Mouse (Mus musculus): ENCODE data around the gene Gm21970. TPM values are rescaled to one million over a fixed set of nuclear protein-coding genes. Genes with fewer than 3 reads are reported as not detected.

Gene Gm21970
- polyA plus RNA-seq, 1 experiment: not detected

GRCm38 (mm10) chr16:91463400-91463799 lies 71.9 kb downstream of the Gm21970 start:
- Histone ChIP-seq H3K4me3 (no peak overlapping the region), H3K27me3 (ENCODE audit: control insufficient read depth, insufficient read depth, insufficient read length) (no peaks in the 10 kb centered on the region), H3K4me2 (ENCODE audit: low read depth) (no peak overlapping the region), H3K79me2 (ENCODE audit: control insufficient read depth, insufficient read depth) (no peaks in the 10 kb centered on the region), H3ac (ENCODE audit: control insufficient read depth, insufficient read length) (no peak overlapping the region), H3K36me3 (ENCODE audit: control insufficient read depth, insufficient read depth) (no peaks in the 10 kb centered on the region)
- no peak for TF ChIP-seq USF1 (IDR thresholded peaks at IDR 0.05; ENCODE audit: low read depth)
- TF ChIP-seq POLR2A (IDR thresholded peaks at IDR 0.05; ENCODE audit: insufficient read length, low read depth): no peak
- TF ChIP-seq CEBPB (IDR thresholded peaks at IDR 0.05; ENCODE audit: insufficient read depth, poor library complexity, severe bottlenecking): no peak
- no peak for TF ChIP-seq TCF12 (IDR thresholded peaks at IDR 0.05; ENCODE audit: insufficient read depth, poor library complexity, severe bottlenecking)
- no peak for TF ChIP-seq MAX (IDR thresholded peaks at IDR 0.05; ENCODE audit: low read depth)
- TF ChIP-seq SRF (IDR thresholded peaks at IDR 0.05; ENCODE audit: control insufficient read depth, insufficient read length, low read depth): no peak
- TF ChIP-seq REST (IDR thresholded peaks at IDR 0.05; ENCODE audit: insufficient read depth, insufficient read length): no peak
- TF ChIP-seq MYOD1 (IDR thresholded peaks at IDR 0.05; ENCODE audit: control insufficient read depth in 1 of 3, insufficient read length in 2 of 3, low read depth in 2 of 3): no peak

DNA sequence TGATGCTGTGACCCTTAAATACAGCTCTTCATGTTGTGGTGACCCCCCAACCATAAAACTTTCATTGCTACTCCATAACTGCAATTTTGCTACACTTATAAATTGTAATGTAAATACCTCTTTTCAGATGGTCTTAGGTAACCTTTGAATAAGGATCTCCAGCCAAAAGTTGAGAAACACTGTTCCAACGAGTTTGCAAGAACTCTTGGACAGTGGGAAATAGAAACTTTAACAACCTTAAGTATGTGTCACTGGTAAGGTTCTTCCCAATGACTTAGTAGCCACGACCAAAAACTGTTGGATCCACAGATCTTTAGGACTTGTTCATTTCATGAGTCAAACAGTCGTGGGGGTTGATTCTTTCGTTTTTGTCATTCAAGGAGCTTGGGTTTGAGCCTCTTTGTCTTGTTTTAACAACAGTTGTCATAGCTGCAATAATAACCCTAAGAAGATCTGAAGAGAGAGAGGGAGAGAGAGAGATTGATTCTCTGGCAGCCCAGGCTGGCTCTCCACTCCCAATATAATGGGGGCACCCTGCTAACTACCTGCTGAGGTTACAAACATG lies 72.4 kb downstream of the Gm21970 start:
- no peaks in the 10 kb centered on the region for H3K27me3 ChIP-seq (ENCODE audit: control insufficient read depth, insufficient read depth, insufficient read length)
- peak overlapping the region; percentile 62 for H3K4me2 ChIP-seq (ENCODE audit: low read depth)
- H3ac ChIP-seq (ENCODE audit: control insufficient read depth, insufficient read length): no peak overlapping the region
- H3K4me3 ChIP-seq: peak overlapping the region; percentile 35
- TF ChIP-seq POLR2A (IDR thresholded peaks at IDR 0.05; ENCODE audit: insufficient read length, low read depth): no peak
- TF ChIP-seq SRF (IDR thresholded peaks at IDR 0.05; ENCODE audit: control insufficient read depth, insufficient read length, low read depth): no peak
- TF ChIP-seq USF1 (IDR thresholded peaks at IDR 0.05; ENCODE audit: low read depth): no peak
- no peak for TF ChIP-seq POLR2AphosphoS2 (IDR thresholded peaks at IDR 0.05; ENCODE audit: insufficient read length, low read depth)
- no peak for TF ChIP-seq CEBPB (IDR thresholded peaks at IDR 0.05; ENCODE audit: insufficient read depth, poor library complexity, severe bottlenecking)
- TF ChIP-seq TCF12 (IDR thresholded peaks at IDR 0.05; ENCODE audit: insufficient read depth, poor library complexity, severe bottlenecking): no peak
- TF ChIP-seq REST (IDR thresholded peaks at IDR 0.05; ENCODE audit: insufficient read depth, insufficient read length): no peak
- no peak for TF ChIP-seq MAX (IDR thresholded peaks at IDR 0.05; ENCODE audit: low read depth)
- TF ChIP-seq TCF3 (IDR thresholded peaks at IDR 0.05; ENCODE audit: insufficient read length, low read depth): no peak
- no peak for TF ChIP-seq E2F4 (IDR thresholded peaks at IDR 0.05; ENCODE audit: insufficient read depth)
- no peak for TF ChIP-seq MYOG (IDR thresholded peaks at IDR 0.05; ENCODE audit: control insufficient read depth in 1 of 3, insufficient read depth in 1 of 3, insufficient read length in 2 of 3, low read depth in 2 of 3)
- no peaks in the 10 kb centered on the region for H3K36me3 ChIP-seq (ENCODE audit: control insufficient read depth, insufficient read depth)
- no peaks in the 10 kb centered on the region for H3K79me2 ChIP-seq (ENCODE audit: control insufficient read depth, insufficient read depth)

DNA sequence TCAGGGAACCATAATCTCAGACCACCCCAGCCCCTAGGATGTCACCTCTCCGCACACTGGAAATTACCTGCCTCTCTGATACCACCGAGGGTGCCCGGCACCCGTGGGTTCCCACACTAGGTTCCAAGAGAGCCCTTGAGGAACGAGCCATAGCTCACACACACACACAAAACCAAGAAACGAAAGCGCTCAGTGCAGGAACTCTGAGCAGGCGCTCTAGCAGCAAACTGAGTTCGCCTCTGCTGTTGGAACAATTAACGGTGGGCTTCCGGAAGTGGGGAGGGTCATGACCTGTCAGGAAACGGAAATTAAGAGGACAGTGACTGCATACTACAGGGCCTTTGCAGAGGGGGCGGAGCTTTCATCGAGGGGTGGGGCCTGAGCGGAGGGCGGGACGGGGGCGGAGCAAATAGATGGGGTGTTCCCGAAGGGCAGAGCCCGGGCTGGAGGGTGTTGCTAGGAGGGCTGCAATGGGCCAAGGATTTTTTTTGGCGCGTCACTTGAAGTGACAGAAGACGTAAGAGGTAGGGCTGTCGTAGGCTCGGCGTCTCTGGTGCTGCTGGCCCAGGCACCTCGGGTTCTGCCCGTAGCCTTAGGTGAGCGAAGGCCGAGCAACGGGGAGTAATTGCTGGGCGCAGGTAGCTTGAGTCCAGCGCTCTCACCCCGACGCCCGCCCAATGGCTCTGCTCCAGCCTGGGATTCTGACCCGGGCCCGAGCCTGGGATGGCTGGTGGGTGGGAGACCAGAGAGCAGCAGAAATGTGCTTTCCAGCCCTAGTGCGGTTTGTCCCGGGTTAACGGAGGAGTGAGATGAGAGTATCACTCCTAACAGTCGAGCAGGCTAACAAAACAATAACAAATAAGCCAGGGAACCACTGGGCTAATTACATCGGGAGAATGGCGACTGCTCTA lies 73.3 kb downstream of the Gm21970 start:
- Histone ChIP-seq H3K4me2 (ENCODE audit: low read depth) (peak overlapping the region; percentile 75), H3K27me3 (ENCODE audit: control insufficient read depth, insufficient read depth, insufficient read length) (no peaks in the 10 kb centered on the region), H3K4me3 (peak overlapping the region; percentile 35), H3K79me2 (ENCODE audit: control insufficient read depth, insufficient read depth) (no peaks in the 10 kb centered on the region), H3K36me3 (ENCODE audit: control insufficient read depth, insufficient read depth) (no peaks in the 10 kb centered on the region), H3ac (ENCODE audit: control insufficient read depth, insufficient read length) (no peak overlapping the region)
- no peak for TF ChIP-seq MAX (IDR thresholded peaks at IDR 0.05; ENCODE audit: low read depth)
- peak; percentile 42 for TF ChIP-seq E2F4 (IDR thresholded peaks at IDR 0.05; ENCODE audit: insufficient read depth)

DNA sequence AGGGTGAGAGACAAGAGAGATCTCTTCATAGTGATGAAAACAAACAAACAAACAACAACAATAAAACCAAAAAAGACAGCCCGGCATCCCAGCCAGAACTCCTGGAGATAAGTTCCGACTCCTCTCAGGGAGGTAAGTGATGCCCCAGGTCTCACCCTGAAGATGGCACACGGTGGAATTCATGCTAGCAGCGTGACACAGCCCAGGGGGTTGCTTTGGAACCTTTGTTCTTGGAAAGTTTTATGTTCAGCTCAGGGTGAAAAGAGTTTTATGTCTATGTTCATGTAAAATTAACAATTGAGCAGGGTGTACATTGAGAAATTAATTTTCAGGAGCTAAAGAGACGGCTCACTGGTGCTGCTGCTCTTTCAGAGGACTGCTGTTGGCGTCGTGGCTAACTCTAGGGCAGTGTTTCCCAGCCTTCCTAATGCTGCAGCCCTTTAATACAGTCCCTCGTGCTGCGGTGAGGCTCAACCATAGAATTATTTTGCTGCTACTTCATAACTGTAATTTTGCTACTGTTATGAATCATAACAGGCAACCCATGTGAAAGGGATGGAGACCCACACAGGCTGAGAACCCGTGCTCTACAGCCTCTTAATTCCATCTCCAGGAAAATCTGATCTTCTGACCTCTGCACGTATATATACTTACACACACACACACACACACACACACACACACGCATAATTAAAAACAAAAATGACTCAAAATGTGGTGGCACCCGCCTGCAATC lies 74.2 kb downstream of the Gm21970 start:
- H3K27me3 ChIP-seq (ENCODE audit: control insufficient read depth, insufficient read depth, insufficient read length): no peaks in the 10 kb centered on the region
- peak overlapping the region; percentile 75 for H3K4me2 ChIP-seq (ENCODE audit: low read depth)
- no peak for TF ChIP-seq MYOD1 (IDR thresholded peaks at IDR 0.05; ENCODE audit: control insufficient read depth in 1 of 3, insufficient read length in 2 of 3, low read depth in 2 of 3)
- TF ChIP-seq TCF12 (IDR thresholded peaks at IDR 0.05; ENCODE audit: insufficient read depth, poor library complexity, severe bottlenecking): no peak
- no peak for TF ChIP-seq MAX (IDR thresholded peaks at IDR 0.05; ENCODE audit: low read depth)
- no peak for TF ChIP-seq MYOG (IDR thresholded peaks at IDR 0.05; ENCODE audit: control insufficient read depth in 1 of 3, insufficient read depth in 1 of 3, insufficient read length in 2 of 3, low read depth in 2 of 3)
- no peak for TF ChIP-seq TCF3 (IDR thresholded peaks at IDR 0.05; ENCODE audit: insufficient read length, low read depth)
- no peak for TF ChIP-seq POLR2AphosphoS2 (IDR thresholded peaks at IDR 0.05; ENCODE audit: insufficient read length, low read depth)
- no peak for TF ChIP-seq SRF (IDR thresholded peaks at IDR 0.05; ENCODE audit: control insufficient read depth, insufficient read length, low read depth)
- TF ChIP-seq CEBPB (IDR thresholded peaks at IDR 0.05; ENCODE audit: insufficient read depth, poor library complexity, severe bottlenecking): no peak
- no peak for TF ChIP-seq REST (IDR thresholded peaks at IDR 0.05; ENCODE audit: insufficient read depth, insufficient read length)
- TF ChIP-seq USF1 (IDR thresholded peaks at IDR 0.05; ENCODE audit: low read depth): no peak
- no peak for TF ChIP-seq POLR2A (IDR thresholded peaks at IDR 0.05; ENCODE audit: insufficient read length, low read depth)
- TF ChIP-seq E2F4 (IDR thresholded peaks at IDR 0.05; ENCODE audit: insufficient read depth): no peak
- peak overlapping the region; percentile 35 for H3K4me3 ChIP-seq
- H3K36me3 ChIP-seq (ENCODE audit: control insufficient read depth, insufficient read depth): no peaks in the 10 kb centered on the region
- no peaks in the 10 kb centered on the region for H3K79me2 ChIP-seq (ENCODE audit: control insufficient read depth, insufficient read depth)
- H3ac ChIP-seq (ENCODE audit: control insufficient read depth, insufficient read length): no peak overlapping the region
